Mouse (Mus musculus) ES-E14 (cell line): Measurements from ENCODE around the gene Ankrd13d. TPM values are rescaled to one million over a fixed set of nuclear protein-coding genes. Genes with fewer than 3 reads are reported as not detected.
A peak's percentile ranks its signal among the peaks of the same experiment; 100 is the strongest.

Experiments used
- DNase-seq: peaks from one replicate; pipeline ENCODE4 v3.0.0-alpha.2; 2013; ENCODE audit warnings: low read depth, low spot score
- H3K27ac ChIP-seq: 2 replicates; pipeline ENCODE4 v1.5.1; 2012; ENCODE audit warnings: low read depth, mild to moderate bottlenecking, low read length, moderate library complexity, mixed read lengths; ENCODE audit not compliant: poor library complexity, insufficient read depth, severe bottlenecking
- H3K36me3 ChIP-seq: 2 replicates; pipeline ENCODE4 v1.6.1; 2012; ENCODE audit warnings: mild to moderate bottlenecking, low read length, moderate library complexity, mixed read lengths; ENCODE audit not compliant: control insufficient read depth, poor library complexity, insufficient read depth, severe bottlenecking
- H3K4me1 ChIP-seq, 2 experiments: fragments of 150-350 bp in 1 of 2; sonication (generic) in 1 of 2; 2 replicates each; pipeline ENCODE4 v1.6.1; 2012; ENCODE audit warnings: low read length in 2 of 2, mild to moderate bottlenecking in 1 of 2, mixed read lengths in 1 of 2; ENCODE audit not compliant: control insufficient read depth in 2 of 2, insufficient read depth in 2 of 2, poor library complexity in 1 of 2
- H3K4me3 ChIP-seq, 2 experiments: fragments of 150-350 bp in 1 of 2; sonication (generic) in 1 of 2; 2 replicates each; pipeline ENCODE4 v1.5.1; 2012; ENCODE audit warnings: low read length in 2 of 2, low read depth in 1 of 2, mild to moderate bottlenecking in 1 of 2, mixed read lengths in 1 of 2; ENCODE audit not compliant: insufficient read depth in 1 of 2, poor library complexity in 1 of 2, severe bottlenecking in 1 of 2
- H3K9ac ChIP-seq: 2 replicates; pipeline ENCODE4 v1.6.1; 2012; ENCODE audit warnings: low read depth, mild to moderate bottlenecking, low read length, mixed read lengths; ENCODE audit not compliant: poor library complexity, insufficient read depth, severe bottlenecking
- H3K9me3 ChIP-seq: fragments of 150-350 bp; sonication (generic); 2 replicates; pipeline ENCODE4 v1.6.1; 2012; ENCODE audit warnings: low read depth, mild to moderate bottlenecking, low read length; ENCODE audit not compliant: control insufficient read depth, insufficient read depth
- CHD2 ChIP-seq: IDR thresholded peaks from 2 replicates; pipeline ENCODE4 v1.6.1; 2014; ENCODE audit warnings: mild to moderate bottlenecking, low read depth, low read length, inconsistent platforms
- HCFC1 ChIP-seq: IDR thresholded peaks from 2 replicates; pipeline ENCODE4 v1.6.1; 2012; ENCODE audit warnings: low read length, inconsistent platforms, borderline replicate concordance; ENCODE audit not compliant: insufficient read depth
- MAFK ChIP-seq: IDR thresholded peaks from 2 replicates; pipeline ENCODE4 v1.6.1; 2014; ENCODE audit warnings: mild to moderate bottlenecking, low read depth, low read length, inconsistent platforms; ENCODE audit not compliant: insufficient read depth
- ZC3H11A ChIP-seq: IDR thresholded peaks from 2 replicates; pipeline ENCODE4 v1.6.1; 2012; ENCODE audit warnings: low read depth, mild to moderate bottlenecking, inconsistent platforms, low read length, borderline replicate concordance
- ZNF384 ChIP-seq: IDR thresholded peaks from 2 replicates; pipeline ENCODE4 v1.6.1; 2012; ENCODE audit warnings: low read depth, low read length, inconsistent platforms
- in situ Hi-C, 2 experiments: fragments of 600-800 bp; cut with MboI; formaldehyde crosslinking; loops; one replicate each; pipeline ENCODE4 v1.15.1; 2025; ENCODE audit warnings: low sequenced_read_pairs in 2 of 2, inconsistent platforms in 1 of 2; ENCODE audit not compliant: unreplicated experiment in 2 of 2
- total RNA-seq: library from RNA; depleted of rRNA; stranded (reverse); fragments of 300-350 nt; gene quantifications from 2 replicates; pipeline ENCODE4 v1.2.3, GENCODE M21; 2012

Gene Ankrd13d
- total RNA-seq, 1 experiment, result 5.5 TPM

DNA sequence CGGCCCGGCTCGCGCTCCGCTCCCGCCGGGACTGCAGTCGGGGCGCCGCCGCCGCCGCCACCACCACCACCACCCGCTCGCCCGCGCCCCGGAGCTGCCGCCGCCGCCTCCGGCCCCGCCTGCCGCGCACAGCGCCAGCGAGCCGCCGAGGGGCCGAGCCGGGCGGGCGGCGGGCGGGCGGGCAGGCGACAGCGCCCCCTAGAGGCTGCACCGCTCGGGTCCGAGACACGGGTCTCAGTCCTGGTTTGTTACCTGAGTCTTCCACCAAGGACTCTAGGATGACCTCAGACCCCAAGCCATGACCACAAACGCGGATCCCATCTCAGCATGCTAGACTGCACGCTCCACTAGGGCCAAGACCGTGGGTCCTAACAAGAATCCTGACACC, 23.2 kb upstream of the Ankrd13d start, which contains the start of gene Grk2:
Gene Grk2 (minus strand): TSS at position 33 of the 388 bp plus-strand sequence.
- no peaks in the 10 kb centered on the region for H3K36me3 ChIP-seq
- in situ Hi-C loops, result no loop called here

DNA sequence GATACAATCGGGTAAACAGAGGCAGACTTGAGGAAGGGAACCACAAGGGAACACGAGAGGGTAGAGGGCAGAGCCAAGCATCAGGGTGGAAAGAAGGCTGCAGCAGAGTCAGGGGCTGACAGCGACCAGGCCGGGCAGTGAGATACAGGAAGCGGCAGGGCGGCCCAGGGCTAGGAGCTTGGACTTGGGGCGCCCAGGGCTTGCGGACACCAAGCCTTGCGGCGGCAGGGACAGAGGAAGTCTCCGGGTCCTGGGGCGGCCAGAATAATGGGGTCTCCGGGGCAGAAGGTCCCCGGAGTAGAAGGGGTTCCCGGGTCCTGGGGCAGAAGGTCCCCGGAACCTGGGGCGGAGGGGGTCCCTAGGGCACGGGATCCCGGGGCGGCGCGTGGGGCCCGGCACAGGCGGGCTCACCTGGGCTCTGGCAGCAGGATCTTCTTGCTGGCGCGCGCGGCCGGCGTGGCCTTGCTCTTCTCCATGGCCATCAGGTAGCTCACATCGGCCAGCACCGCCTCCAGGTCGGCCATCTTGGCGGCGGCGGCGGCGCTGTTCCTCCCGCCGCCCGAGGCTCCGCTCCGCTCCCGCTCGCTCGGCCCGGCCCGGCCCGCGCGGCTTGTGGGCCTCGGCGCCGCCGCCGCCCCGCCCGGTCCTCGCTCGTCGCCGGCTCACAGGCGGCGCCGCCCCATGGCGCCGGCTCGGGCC, 22.7 kb upstream of the Ankrd13d start:
- Histone ChIP-seq H3K36me3 (no peaks in the 10 kb centered on the region), H3K9ac (peak overlapping the region; percentile 93), H3K27ac (peak overlapping the region; percentile 37; the same call in 1 of the 2 replicates), H3K4me3 (peak overlapping the region; percentile 93 to 97), H3K9me3 (no peaks in the 10 kb centered on the region), H3K4me1 (peaks cover 2 to 23% of the 10 kb centered on the region in 2 experiments; a peak in 3 of 4 replicates)
- in situ Hi-C loops, result no loop called here
- DNase-seq, result no peak
- no peak for TF ChIP-seq HCFC1
- no peak for TF ChIP-seq MAFK
- TF ChIP-seq CHD2, result no peak
- TF ChIP-seq ZC3H11A, result no peak
- no peak for TF ChIP-seq ZNF384

More for the DNA sequence above, 23.2 kb upstream of the Ankrd13d start, which contains the start of gene Grk2:
- no peaks in the 10 kb centered on the region for H3K9me3 ChIP-seq
- peaks cover under 1 to 18% of the 10 kb centered on the region in 2 experiments; a peak in 3 of 4 replicates for H3K4me1 ChIP-seq
- H3K4me3 ChIP-seq, result peak within 1 kb of the TSS; percentile 93 to 97
- no peak for TF ChIP-seq ZC3H11A
- TF ChIP-seq MAFK, result no peak
- TF ChIP-seq ZNF384, result no peak
- no peak for TF ChIP-seq CHD2
- no peak for TF ChIP-seq HCFC1
- H3K9ac ChIP-seq, result peak within 1 kb of the TSS; percentile 93
- no peak for DNase-seq
- H3K27ac ChIP-seq, result peak within 1 kb of the TSS; percentile 37; the same call in 1 of the 2 replicates

DNA sequence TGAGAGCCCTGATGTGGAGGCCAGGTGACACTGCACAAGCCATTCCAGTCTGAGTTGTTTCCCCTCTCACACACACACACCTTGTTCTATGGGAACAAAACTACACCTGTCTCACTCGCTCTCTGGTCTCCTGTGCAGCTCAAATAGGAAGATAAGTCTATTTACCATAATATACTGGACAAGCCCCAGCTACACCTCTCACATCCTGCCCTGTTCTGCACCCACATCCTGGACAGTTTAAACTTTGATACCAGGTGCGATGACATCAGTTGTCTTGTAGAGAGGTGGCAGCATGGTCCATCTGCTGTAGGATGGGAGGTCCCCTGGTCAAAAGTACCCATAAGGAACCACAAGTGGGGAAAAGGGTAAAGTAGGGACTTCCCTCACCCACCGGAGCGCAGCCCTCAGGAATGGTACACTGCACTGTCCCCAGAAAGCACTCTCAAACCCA, 22.0 kb upstream of the Ankrd13d start:
- H3K9ac ChIP-seq, result no peak overlapping the region
- peak overlapping the region; percentile 93 to 97; a peak in 3 of 4 replicates for H3K4me3 ChIP-seq
- in situ Hi-C loops, result no loop called here
- H3K9me3 ChIP-seq, result no peaks in the 10 kb centered on the region
- no peaks in the 10 kb centered on the region for H3K36me3 ChIP-seq
- peaks cover 6 to 28% of the 10 kb centered on the region in 2 experiments; a peak in 3 of 4 replicates for H3K4me1 ChIP-seq
- H3K27ac ChIP-seq, result no peak overlapping the region
- DNase-seq, result no peak
- TF ChIP-seq MAFK (no peak), HCFC1 (no peak), ZC3H11A (no peak), ZNF384 (no peak), CHD2 (no peak)

DNA sequence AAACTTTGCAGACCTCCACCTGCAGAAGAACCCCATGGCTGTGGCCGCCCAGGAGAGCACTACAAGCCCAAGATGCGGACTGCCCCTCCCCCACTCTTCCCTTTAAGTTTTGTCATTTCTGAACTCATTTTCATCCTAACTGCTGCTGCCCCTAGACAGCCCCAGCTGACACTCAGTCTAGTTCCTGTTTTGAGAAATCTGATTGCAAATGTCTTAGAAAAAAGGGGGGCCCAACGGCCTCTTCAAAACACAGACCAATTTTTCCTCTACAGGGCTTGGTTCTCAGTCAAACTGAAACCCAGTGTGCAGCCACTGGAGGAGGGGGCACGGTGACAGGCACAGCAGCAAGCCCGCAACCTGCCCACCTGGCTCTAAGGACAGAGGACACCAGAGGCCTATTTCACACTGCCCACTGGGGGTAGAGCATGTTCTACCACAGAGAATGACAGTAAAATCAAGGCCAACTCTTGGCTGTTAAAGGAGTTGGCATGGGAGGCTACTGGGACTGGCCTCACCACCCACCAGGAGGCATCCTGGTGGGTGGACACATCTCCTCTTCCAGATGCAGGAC, 21.4 kb upstream of the Ankrd13d start:
- Histone ChIP-seq H3K9me3 (no peaks in the 10 kb centered on the region), H3K36me3 (no peaks in the 10 kb centered on the region), H3K4me1 (peaks cover 6 to 29% of the 10 kb centered on the region in 2 experiments; a peak in 3 of 4 replicates), H3K27ac (no peak overlapping the region), H3K4me3 (no peak overlapping the region), H3K9ac (no peak overlapping the region)
- in situ Hi-C loops, result no loop called here
- DNase-seq, result no peak
- TF ChIP-seq HCFC1, result no peak
- no peak for TF ChIP-seq ZC3H11A
- no peak for TF ChIP-seq MAFK
- TF ChIP-seq ZNF384, result no peak
- no peak for TF ChIP-seq CHD2
